Mouse (Mus musculus) layer of hippocampus, adult 9-11 months (tissue): ENCODE results near the gene Gm3149.
"Not testable (repeated sequence)": the region's sequence is repeated elsewhere in the genome, so short reads cannot be mapped to it uniquely, and the experiment has no call there.

Experiments
- DNase-seq: peaks from one replicate; pipeline ENCODE4 v3.0.0; 2022

Gm3149 gene

GRCm38 (mm10) chr14:4316983-4317382, at the start of gene Gm3149:
TSS of gene Gm3149 (plus strand) at chr14:4317283.
- not testable (repeated sequence) for DNase-seq

GRCm38 (mm10) chr14:4269238-4269950, 47.7 kb upstream of the Gm3149 start:
- DNase-seq = not testable (repeated sequence)

- not testable (repeated sequence) for DNase-seq
Observed at GRCm38 (mm10) chr14:4279828-4280227, 37.3 kb upstream of the Gm3149 start.

GRCm38 (mm10) chr14:4334476-4335080, 17.5 kb downstream of the Gm3149 start, which contains the start of gene 2610042L04Rik:
TSS of gene 2610042L04Rik (plus strand) at chr14:4334763.
- not testable (repeated sequence) for DNase-seq

GRCm38 (mm10) chr14:4335506-4335905, 18.4 kb downstream of the Gm3149 start:
- DNase-seq = not testable (repeated sequence)

- DNase-seq = not testable (repeated sequence)
Observed at GRCm38 (mm10) chr14:4368991-4369390, 51.9 kb downstream of the Gm3149 start.

GRCm38 (mm10) chr14:4369691-4370090, 52.6 kb downstream of the Gm3149 start:
- not testable (repeated sequence) for DNase-seq
